In the genomic region with DNA sequence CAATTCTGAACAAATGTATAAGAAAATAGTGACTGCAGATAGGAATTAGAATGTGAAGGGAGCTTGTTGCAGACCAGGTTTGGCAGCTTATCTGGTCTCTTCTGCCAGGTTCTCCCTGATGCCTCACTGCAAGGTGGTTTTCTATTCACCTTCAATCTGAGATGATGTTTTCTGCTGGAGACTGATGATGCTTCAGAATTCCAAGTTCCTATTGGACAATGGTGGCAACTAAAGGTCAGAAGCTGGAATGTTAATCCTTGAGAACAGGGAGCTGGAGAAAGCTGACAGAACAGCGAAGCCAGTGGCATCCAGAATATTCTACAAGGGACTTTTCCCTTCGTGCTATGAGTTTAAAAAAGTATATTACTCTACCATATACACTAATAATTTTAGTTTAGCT, we compare ENCODE assay signal across 9 mouse cellular contexts. TPM values are rescaled to one million over a fixed set of nuclear protein-coding genes. Genes with fewer than 3 reads are reported as not detected.
DNase-seq lines count a peak whose midpoint lies in the region; ATAC-seq and TF ChIP-seq lines count a peak whose summit lies in the region.
"Had no signal": no experiment of that assay in that cellular context is flagged by ENCODE, and none has a peak within 500 bp of the region (broad histone marks: within the 10 kb centered on the region; RNA-seq: fewer than 3 reads in every experiment).

No protein-coding gene starts in this region.

- intact Hi-C loops in heart, postnatal 10 days (cut with DNase I): no loop called here
- intact Hi-C loops in heart, adult 2 months (cut with DNase I): no loop called here

- peak; percentile 49 to 67 for DNase-seq in heart, postnatal 10 days
- no peak for DNase-seq in heart, adult 2 months
- DNase-seq in urinary bladder, postnatal 25 days (ENCODE audit: low spot score): peak; percentile 23
- no peak for DNase-seq in urinary bladder, postnatal 10 days (ENCODE audit: low spot score)
- DNase-seq in kidney, adult 9 months: peak; percentile 88
- no peak for DNase-seq in spleen, postnatal 4 days (ENCODE audit: low spot score in 2 of 2)
- DNase-seq in gastrocnemius, postnatal 4 days (ENCODE audit: low spot score in 2 of 2): no peak

- no peaks in the 10 kb centered on the region for H3K79me2 ChIP-seq in heart, adult 2 months (replicated peaks; ENCODE audit: control insufficient read depth, insufficient read depth, low read length)

- 40% methylated on average over 2 of the region's 2 CpGs for WGBS in heart, adult 2 months

- TF ChIP-seq EP300 in heart, adult 2 months (IDR thresholded peaks at IDR 0.05; ENCODE audit: insufficient read depth, low read depth, low read length): no peak

- H3K4me3 ChIP-seq in heart, adult 2 months: no peak overlapping the region

- H3K27ac ChIP-seq in heart, adult 2 months: no peak overlapping the region
- H3K27ac ChIP-seq: liver, embryonic 14.5 days had no signal

- H3K27me3 ChIP-seq in heart, adult 2 months (ENCODE audit: control insufficient read depth, insufficient read depth, low read length): 0 out of 2 replicates have a peak, but pooled peaks cover 1% of the 10 kb centered on the region

- TF ChIP-seq POLR2A in heart, adult 2 months (IDR thresholded peaks at IDR 0.05; ENCODE audit: insufficient read depth, low read depth, low read length): no peak

- no peaks in the 10 kb centered on the region for H3K36me3 ChIP-seq in heart, adult 2 months (ENCODE audit: control insufficient read depth, insufficient read depth, low read length)

- H3K9ac ChIP-seq in heart, adult 2 months (ENCODE audit: low read depth, low read length): no peak overlapping the region
- H3K9ac ChIP-seq: liver, embryonic 14.5 days had no signal

- ATAC-seq in erythroblast, adult 5-6 weeks (replicated peaks; ENCODE audit: low FRiP score, poor library complexity, severe bottlenecking): no peak

- H3K4me1 ChIP-seq in heart, adult 2 months (ENCODE audit: control insufficient read depth, insufficient read depth, low read length): no peaks in the 10 kb centered on the region

- no peak for TF ChIP-seq CTCF in heart, adult 2 months (IDR thresholded peaks at IDR 0.05)

RNA-seq across cellular contexts. Expression of a gene that starts 3.0 kb away (rescaled TPM):
- total RNA-seq in heart, postnatal 10 days (2021): not detected
- total RNA-seq in heart, adult 2 months (2021): not detected
- polyA plus RNA-seq in heart, adult 2 months (2012; rRNA removed): 0.12 TPM in 1 of 2 replicates, not detected in the other
- 5.4 TPM in 1 of 2 replicates, not detected in the other for total RNA-seq in erythroblast, adult 5-6 weeks (2015; ENCODE audit: low replicate concordance)
- total RNA-seq in erythroblast, adult 5-6 weeks (2017; ENCODE audit: low replicate concordance): 1.7 and 4.7 TPM in 2 replicates
- not detected for total RNA-seq in gastrocnemius, postnatal 4 days (2021)
- polyA plus RNA-seq: liver, embryonic 14.5 days had no signal

RNA-seq across cellular contexts. Expression of a gene that starts 10.1 kb away (rescaled TPM):
- total RNA-seq in heart, postnatal 10 days (2021): not detected
- total RNA-seq in heart, adult 2 months (2021): not detected
- polyA plus RNA-seq in heart, adult 2 months (2012; rRNA removed): not detected in 2 replicates
- total RNA-seq in erythroblast, adult 5-6 weeks (2015; ENCODE audit: low replicate concordance): not detected in 2 replicates
- total RNA-seq in erythroblast, adult 5-6 weeks (2017; ENCODE audit: low replicate concordance): not detected in 2 replicates
- total RNA-seq in gastrocnemius, postnatal 4 days (2021): not detected
- polyA plus RNA-seq: liver, embryonic 14.5 days had no signal

RNA-seq across cellular contexts. Expression of a gene that starts 22.2 kb away (rescaled TPM):
- not detected for total RNA-seq in heart, postnatal 10 days (2021)
- not detected for total RNA-seq in heart, adult 2 months (2021)
- not detected in 2 replicates for polyA plus RNA-seq in heart, adult 2 months (2012; rRNA removed)
- not detected in 2 replicates for total RNA-seq in erythroblast, adult 5-6 weeks (2015; ENCODE audit: low replicate concordance)
- not detected in 2 replicates for total RNA-seq in erythroblast, adult 5-6 weeks (2017; ENCODE audit: low replicate concordance)
- not detected for total RNA-seq in gastrocnemius, postnatal 4 days (2021)
- polyA plus RNA-seq: liver, embryonic 14.5 days had no signal

RNA-seq across cellular contexts. Expression of a gene that starts 29.2 kb away (rescaled TPM):
- total RNA-seq in heart, postnatal 10 days (2021): not detected
- total RNA-seq in heart, adult 2 months (2021): not detected
- not detected in 2 replicates for polyA plus RNA-seq in heart, adult 2 months (2012; rRNA removed)
- total RNA-seq in erythroblast, adult 5-6 weeks (2015; ENCODE audit: low replicate concordance): not detected in 2 replicates
- total RNA-seq in erythroblast, adult 5-6 weeks (2017; ENCODE audit: low replicate concordance): not detected in 2 replicates
- total RNA-seq in gastrocnemius, postnatal 4 days (2021): not detected
- polyA plus RNA-seq: liver, embryonic 14.5 days had no signal

RNA-seq across cellular contexts. Expression of a gene that starts 29.4 kb away (rescaled TPM):
- not detected for total RNA-seq in heart, postnatal 10 days (2021)
- not detected for total RNA-seq in heart, adult 2 months (2021)
- polyA plus RNA-seq in heart, adult 2 months (2012; rRNA removed): not detected in 2 replicates
- not detected in 2 replicates for total RNA-seq in erythroblast, adult 5-6 weeks (2015; ENCODE audit: low replicate concordance)
- not detected in 2 replicates for total RNA-seq in erythroblast, adult 5-6 weeks (2017; ENCODE audit: low replicate concordance)
- not detected for total RNA-seq in gastrocnemius, postnatal 4 days (2021)
- polyA plus RNA-seq: liver, embryonic 14.5 days had no signal

Comparison
In these comparisons a context has a peak if more than half of its experiments do, and no peak if none do; other contexts are left out.
1. DNase-seq: peak in heart, postnatal 10 days (2 of 2), urinary bladder, postnatal 25 days (single experiment) and kidney, adult 9 months (single experiment); none in heart, adult 2 months (0 of 2), urinary bladder, postnatal 10 days (single experiment), spleen, postnatal 4 days (0 of 2) and gastrocnemius, postnatal 4 days (0 of 2).